Mouse (Mus musculus) telencephalon, adult 2 months (tissue): ENCODE data around the gene Rims3.

Experiments used
- DNase-seq: peaks from one replicate; pipeline ENCODE4 v3.0.0-alpha.2; 2011; ENCODE audit warnings: low read depth, low spot score

Gene Rims3

GRCm38 (mm10) chr4:120892516-120892915 lies 37.9 kb downstream of the Rims3 start:
- no peak for DNase-seq

GRCm38 (mm10) chr4:120893656-120894401 lies 39.2 kb downstream of the Rims3 start:
- no peak for DNase-seq

GRCm38 (mm10) chr4:120894584-120894983 lies 40.0 kb downstream of the Rims3 start:
- DNase-seq = no peak

GRCm38 (mm10) chr4:120895226-120895625 lies 40.6 kb downstream of the Rims3 start:
- DNase-seq = no peak

- peak; percentile 32 for DNase-seq
These were observed 41.4 kb downstream of the Rims3 start for GRCm38 (mm10) chr4:120895810-120896584.

GRCm38 (mm10) chr4:120904533-120904932 lies 49.9 kb downstream of the Rims3 start:
- DNase-seq = no peak

GRCm38 (mm10) chr4:120905644-120906043 lies 51.0 kb downstream of the Rims3 start:
- no peak for DNase-seq

- DNase-seq = peak; percentile 47
These were observed 55.0 kb downstream of the Rims3 start for GRCm38 (mm10) chr4:120909558-120910150.

- no peak for DNase-seq
These were observed 56.5 kb downstream of the Rims3 start for GRCm38 (mm10) chr4:120911086-120911485.

- DNase-seq = no peak
These were observed 58.2 kb downstream of the Rims3 start for GRCm38 (mm10) chr4:120912866-120913265.

- no peak for DNase-seq
These were observed 58.8 kb downstream of the Rims3 start for GRCm38 (mm10) chr4:120913443-120913842.

- no peak for DNase-seq
These were observed 59.2 kb downstream of the Rims3 start for GRCm38 (mm10) chr4:120913861-120914260.

GRCm38 (mm10) chr4:120914501-120914900 lies 59.9 kb downstream of the Rims3 start:
- DNase-seq = no peak

- DNase-seq = no peak
These were observed 66.8 kb downstream of the Rims3 start for GRCm38 (mm10) chr4:120921461-120921860.

- peak; percentile 87 for DNase-seq
These were observed 70.1 kb downstream of the Rims3 start, which contains the start of gene Exo5 for GRCm38 (mm10) chr4:120924554-120925299. Gene Exo5, minus strand, starts transcription at chr4:120925017.

- peak; percentile 45 for DNase-seq
These were observed 70.8 kb downstream of the Rims3 start for GRCm38 (mm10) chr4:120925386-120925785.

- DNase-seq = no peak
These were observed 74.1 kb downstream of the Rims3 start for GRCm38 (mm10) chr4:120928686-120929085.

- DNase-seq = no peak
These were observed 76.1 kb downstream of the Rims3 start for GRCm38 (mm10) chr4:120930736-120931135.

GRCm38 (mm10) chr4:120935006-120935405 lies 80.4 kb downstream of the Rims3 start:
- no peak for DNase-seq
